ENCODE assay signal across 22 mouse cellular contexts in the genomic region with DNA sequence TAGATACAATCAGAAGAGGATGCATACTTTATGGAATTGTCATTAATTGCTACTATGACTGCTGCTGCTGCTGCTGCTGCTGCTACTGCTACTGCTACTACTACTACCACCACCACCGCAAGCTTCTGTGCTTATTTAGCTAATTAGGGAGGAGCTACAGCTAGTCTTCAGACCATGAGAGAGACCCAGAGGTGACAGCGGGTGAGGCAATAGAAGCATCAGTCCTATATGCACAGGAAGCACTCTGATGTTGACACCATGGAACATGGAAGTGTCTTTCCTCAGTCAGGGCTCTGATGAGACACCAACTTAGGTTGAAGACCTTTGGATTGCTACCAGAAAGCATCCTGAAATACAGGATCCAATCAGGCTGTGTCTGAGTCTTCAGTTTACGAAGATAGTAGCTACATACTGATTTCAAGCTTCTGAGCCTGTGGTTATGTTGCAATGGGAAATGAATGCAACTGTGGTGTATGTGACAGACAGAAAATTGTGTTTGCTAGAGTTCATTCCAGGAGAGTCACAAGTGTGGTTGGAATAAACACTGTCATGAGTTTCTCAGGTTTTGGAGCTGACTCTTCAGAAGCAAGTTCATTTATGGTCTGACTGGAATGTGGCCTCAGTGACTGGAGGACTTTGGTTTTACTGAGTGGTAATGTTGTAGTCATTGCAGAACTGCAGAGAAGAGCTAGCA.
"Had no signal": no experiment of that assay in that cellular context is flagged by ENCODE, and none has a peak within 500 bp of the region (broad histone marks: within the 10 kb centered on the region; RNA-seq: fewer than 3 reads in every experiment).

No protein-coding gene starts in this region.

- H3K4me3 ChIP-seq: lung, embryonic 15.5 days; megakaryocyte, embryonic 14.5 days; myocyte; neural tube, embryonic 13.5 days; neural tube, embryonic 15.5 days; stomach, embryonic 15.5 days had no signal

- ATAC-seq: liver, postnatal 0 days; lung, postnatal 0 days; midbrain, embryonic 16.5 days had no signal

- H3K27me3 ChIP-seq: lung, embryonic 15.5 days; megakaryocyte, embryonic 14.5 days; neural tube, embryonic 13.5 days; neural tube, embryonic 15.5 days; stomach, embryonic 15.5 days had no signal

- H3K9ac ChIP-seq: liver, postnatal 0 days; lung, embryonic 15.5 days; neural tube, embryonic 13.5 days; neural tube, embryonic 15.5 days; stomach, embryonic 15.5 days had no signal

- H3K36me3 ChIP-seq: lung, embryonic 15.5 days; neural tube, embryonic 13.5 days; neural tube, embryonic 15.5 days; stomach, embryonic 15.5 days had no signal

- H3K4me2 ChIP-seq: lung, embryonic 15.5 days; midbrain, embryonic 11.5 days; neural tube, embryonic 13.5 days; neural tube, embryonic 15.5 days; stomach, embryonic 15.5 days had no signal

- H3K27ac ChIP-seq: lung, embryonic 15.5 days; macrophage; neural tube, embryonic 13.5 days; neural tube, embryonic 15.5 days; stomach, embryonic 15.5 days; stomach, postnatal 0 days had no signal

- DNase-seq: liver, postnatal 0 days; lung, adult 2 months; lung, postnatal 14 days; lung, postnatal 36 days; midbrain, embryonic 14.5 days; retina, postnatal 1 day; right cerebral cortex, adult 18-20 months; right cerebral cortex, postnatal 25 days; thymus, adult 2 months; thymus, postnatal 25 days; thymus, postnatal 4 days had no signal

- H3K9me3 ChIP-seq: lung, embryonic 15.5 days; neural tube, embryonic 13.5 days; neural tube, embryonic 15.5 days; stomach, embryonic 15.5 days had no signal

- H3K4me1 ChIP-seq: lung, embryonic 15.5 days; megakaryocyte, embryonic 14.5 days; neural tube, embryonic 13.5 days; neural tube, embryonic 15.5 days; stomach, embryonic 15.5 days had no signal
